Mouse (Mus musculus): ENCODE measurements at regions not wholly inside any gene's neighbourhood (a gene's known extent, or its start where the extent isn't known, plus 50 kb on each side); places are given as distances from the start of the nearest gene placed in this dataset.

DNA sequence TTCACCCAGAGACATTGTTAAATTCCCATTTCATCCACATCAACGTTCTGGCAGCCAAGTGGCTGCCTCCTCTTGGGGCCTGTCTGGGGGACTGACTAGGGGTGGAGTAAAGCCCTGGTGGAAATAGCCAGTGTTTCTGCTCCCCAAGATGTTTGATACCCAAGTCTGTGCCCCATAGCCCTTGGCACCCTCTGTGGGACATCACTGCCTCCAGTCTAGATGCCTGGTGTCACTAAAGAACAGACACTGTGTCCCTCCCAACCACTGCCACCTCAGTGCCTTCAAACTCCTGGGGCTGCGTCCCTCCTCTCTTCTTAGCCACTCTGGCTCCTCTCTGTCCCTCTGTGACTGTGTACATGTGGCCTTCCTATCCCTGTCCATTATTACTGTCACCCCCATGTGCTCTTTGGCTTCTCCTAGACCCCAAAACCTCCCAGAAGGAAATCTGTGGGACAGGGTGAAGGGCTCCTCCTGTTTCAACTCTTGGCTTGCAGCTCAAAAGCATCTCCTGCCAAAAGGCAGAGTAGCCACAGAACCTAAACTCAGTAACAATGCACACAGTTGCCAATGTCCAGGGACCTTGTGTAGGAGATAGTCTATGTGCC is 224.8 kb upstream of the Irx4 start:
- TF ChIP-seq CTCF (IDR thresholded peaks at IDR 0.05; ENCODE audit: extremely low read depth, insufficient read depth, insufficient read length, insufficient replicate concordance), result no peak
- TF ChIP-seq POLR2A (IDR thresholded peaks at IDR 0.05; ENCODE audit: low read depth, low read length), result no peak
